Mouse (Mus musculus) liver, adult 2 months (tissue): ENCODE data around the gene Ppp1r3c.

Source experiments
- CTCF ChIP-seq: fragments of 200-500 bp; IDR thresholded peaks from 2 replicates; pipeline ENCODE4 v1.5.1; 2011; ENCODE audit warnings: low read depth, low read length, control low read depth
- POLR2A ChIP-seq: fragments of 200-500 bp; IDR thresholded peaks from 2 replicates; pipeline ENCODE4 v1.6.1; 2011; ENCODE audit warnings: low read length, control low read depth; ENCODE audit not compliant: insufficient read depth; ENCODE audit errors: extremely low read depth

DNA sequence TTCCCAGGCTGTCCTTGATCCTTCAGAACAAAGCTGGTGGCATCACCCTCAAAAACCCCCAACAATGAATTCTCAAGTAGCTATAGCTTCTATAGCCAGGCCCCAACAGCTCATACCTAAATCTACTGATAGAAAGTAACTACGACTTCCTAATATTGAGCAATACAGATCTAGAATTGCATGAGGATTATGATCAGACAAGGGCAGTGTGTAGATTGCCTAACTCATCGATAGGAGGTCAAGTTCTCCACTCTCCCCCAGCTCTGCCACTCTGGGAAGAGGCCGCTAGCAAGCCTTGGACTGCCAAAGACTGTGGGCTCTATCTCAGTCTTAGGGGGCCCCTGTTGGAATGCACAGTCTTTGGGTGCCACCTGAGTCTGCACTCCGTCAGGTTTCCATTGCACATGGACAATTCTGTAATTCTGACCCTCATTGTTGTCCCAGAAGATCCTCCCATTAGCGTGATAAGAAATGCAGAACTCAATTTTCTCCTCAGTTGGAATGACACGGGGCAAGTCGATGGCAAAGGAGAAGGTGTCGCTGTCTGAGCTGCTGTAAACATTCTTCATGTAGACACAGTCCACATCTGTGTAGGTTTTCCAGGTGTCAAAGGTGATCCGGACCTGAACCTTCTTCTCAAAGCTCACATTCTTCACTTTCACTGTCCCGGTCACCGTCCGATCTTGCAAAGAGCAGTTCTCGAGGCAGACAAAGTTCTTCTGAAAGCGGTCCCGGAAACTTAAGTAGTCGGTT is 3.1 kb downstream of the Ppp1r3c start:
- TF ChIP-seq CTCF (no peak), POLR2A (no peak)
